Mouse (Mus musculus): ENCODE measurements around the gene Olfr867.

The Olfr867 gene

GRCm38 (mm10) chr9:20057462-20057861, at the start of gene Olfr867:
Gene Olfr867, minus strand, starts transcription at chr9:20057562.
- no peak for DNase-seq (ENCODE audit: low read depth, low spot score)

- no peak for DNase-seq (ENCODE audit: low read depth, low spot score)
These were observed 41.0 kb upstream of the Olfr867 start, which contains the start of gene Olfr868 for GRCm38 (mm10) chr9:20098326-20098725. Gene Olfr868, plus strand, starts transcription at chr9:20098626.

- DNase-seq (ENCODE audit: low read depth, low spot score) = peak; percentile 83
These were observed 16.3 kb upstream of the Olfr867 start for GRCm38 (mm10) chr9:20073523-20074177.

GRCm38 (mm10) chr9:20071291-20071690, 13.9 kb upstream of the Olfr867 start:
- DNase-seq (ENCODE audit: low read depth, low spot score) = peak; percentile 71

- DNase-seq (ENCODE audit: low read depth, low spot score) = peak; percentile 89
These were observed 12.9 kb upstream of the Olfr867 start for GRCm38 (mm10) chr9:20070236-20070635.

- DNase-seq (ENCODE audit: low read depth, low spot score) = peak; percentile 4
These were observed 9.4 kb downstream of the Olfr867 start for GRCm38 (mm10) chr9:20047964-20048363.

- DNase-seq (ENCODE audit: low read depth, low spot score) = no peak
These were observed 29.4 kb downstream of the Olfr867 start, which contains the start of gene Olfr866 for GRCm38 (mm10) chr9:20027935-20028334. Gene Olfr866, minus strand, starts transcription at chr9:20028035.

Measured in ZHBTc4 (cell line).